Mouse (Mus musculus) bone marrow macrophage, adult 2 months (primary cell): ENCODE data around the gene Calr3.

Experiments
- CTCF ChIP-seq: IDR thresholded peaks from 2 replicates; pipeline ENCODE4 v1.5.1; 2012; ENCODE audit warnings: low read depth, mild to moderate bottlenecking, low read length, moderate library complexity
- POLR2A ChIP-seq: IDR thresholded peaks from 2 replicates; pipeline ENCODE4 v1.6.1; 2012; ENCODE audit warnings: mild to moderate bottlenecking, low read depth, low read length, borderline replicate concordance

DNA sequence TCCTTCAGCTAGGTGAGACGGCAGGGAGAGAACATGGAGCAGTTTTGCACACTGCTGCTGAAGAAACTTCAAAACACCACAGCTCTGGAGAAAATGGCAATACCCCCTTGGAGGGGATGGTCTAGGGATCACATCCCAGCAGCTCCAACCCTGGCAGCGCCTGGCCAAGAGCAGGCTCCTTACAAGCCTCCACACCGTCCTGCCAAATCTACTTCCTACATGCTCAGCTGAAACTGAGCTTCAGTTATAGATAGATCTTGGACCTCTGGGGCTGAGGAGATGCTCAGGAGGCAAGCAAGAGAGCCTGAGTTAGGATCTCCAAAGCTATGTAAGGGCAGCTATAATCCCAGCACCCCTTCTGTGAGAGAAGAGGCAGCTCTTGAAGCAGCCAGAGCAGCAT, 40.7 kb downstream of the Calr3 start:
- TF ChIP-seq CTCF (no peak), POLR2A (no peak)
